Mouse (Mus musculus): ENCODE results near the gene Map1a. TPM values are rescaled to one million over a fixed set of nuclear protein-coding genes. Genes with fewer than 3 reads are reported as not detected.

The Map1a gene
- polyA plus RNA-seq, 1 experiment from 2014 or later, result 0.93 TPM

DNA sequence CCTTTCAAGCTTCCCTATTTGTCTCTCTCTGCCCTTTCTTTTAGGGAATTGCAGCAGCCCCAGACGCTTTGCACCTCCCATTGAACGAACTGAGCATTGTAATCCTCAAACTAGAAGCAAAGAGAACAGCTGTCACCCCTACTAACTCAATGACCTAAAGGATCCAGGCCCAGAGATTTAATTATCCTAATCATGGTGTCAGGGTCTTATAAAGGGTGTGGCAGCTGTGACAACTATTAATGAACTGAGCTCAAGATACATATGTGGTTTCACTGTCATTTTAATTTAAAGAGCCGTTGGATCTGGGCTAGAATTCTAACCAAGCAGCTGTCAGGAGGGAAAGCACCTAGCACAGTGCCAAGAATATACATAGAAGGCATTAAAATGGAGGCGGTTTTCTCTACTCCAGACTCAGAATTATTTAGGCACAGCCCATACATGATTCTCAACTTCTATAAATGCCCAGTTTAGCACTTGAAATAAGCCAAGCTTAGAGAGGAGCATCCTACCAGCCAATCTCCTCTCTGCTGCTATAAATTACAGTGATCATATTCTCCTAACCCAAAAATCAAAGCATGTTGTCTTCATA lies 17.4 kb upstream of the Map1a start:
- ATAC-seq (replicated peaks; ENCODE audit: low FRiP score, low read depth) (no peak), DNase-seq (ENCODE audit: low spot score) (no peak)
- peak overlapping the region; percentile 35; the same call in 1 of the 2 replicates for H3K9ac ChIP-seq (ENCODE audit: low read depth, low read length)
- H3K27me3 ChIP-seq (ENCODE audit: insufficient read depth, low read length), result no peaks in the 10 kb centered on the region
- peak overlapping the region; percentile 64 for H3K4me2 ChIP-seq (ENCODE audit: low read length)
- no peaks in the 10 kb centered on the region for H3K9me3 ChIP-seq (replicated peaks; ENCODE audit: low read length)
- no peak overlapping the region for H3K27ac ChIP-seq
- peaks cover 3% of the 10 kb centered on the region; the same call in 1 of the 2 replicates for H3K4me1 ChIP-seq (replicated peaks; ENCODE audit: insufficient read depth, low read length)
- 25% methylated on average over 4 of the region's 4 CpGs for WGBS
- no peak for TF ChIP-seq CTCF (IDR thresholded peaks at IDR 0.05; ENCODE audit: low read depth)
- peaks cover 13% of the 10 kb centered on the region; the same call in 1 of the 2 replicates for H3K36me3 ChIP-seq (ENCODE audit: insufficient read depth, low read length)
- H3K4me3 ChIP-seq (replicated peaks; ENCODE audit: low read depth, low read length), result peak overlapping the region; percentile 97

DNA sequence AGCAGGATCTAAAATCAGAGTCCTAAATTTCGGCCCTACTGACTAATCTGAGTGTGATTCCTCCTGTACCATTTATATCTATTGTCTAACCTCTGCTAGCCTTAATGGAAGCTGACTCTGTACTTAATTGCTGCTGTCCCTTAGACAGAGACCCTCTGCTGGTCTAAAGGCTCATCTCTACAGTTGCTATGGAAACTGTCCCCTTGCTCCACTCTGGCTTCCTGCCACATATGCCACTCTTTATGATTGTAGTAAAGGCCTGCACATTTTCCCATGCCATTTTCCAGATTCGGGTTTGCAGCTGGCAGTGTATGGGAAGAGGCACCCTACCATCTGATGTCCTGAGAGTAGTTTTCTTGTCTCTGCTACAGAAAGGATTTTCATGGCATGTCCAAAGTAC lies 1.6 kb upstream of the Map1a start:
- no peaks in the 10 kb centered on the region for H3K36me3 ChIP-seq (ENCODE audit: insufficient read depth, low read length)
- no peak for TF ChIP-seq CTCF (IDR thresholded peaks at IDR 0.05; ENCODE audit: low read depth)
- ATAC-seq (replicated peaks; ENCODE audit: low FRiP score, low read depth), result no peak
- no peaks in the 10 kb centered on the region for H3K9me3 ChIP-seq (replicated peaks; ENCODE audit: low read length)
- peaks cover 7% of the 10 kb centered on the region; the same call in 1 of the 2 replicates for H3K4me1 ChIP-seq (replicated peaks; ENCODE audit: insufficient read depth, low read length)
- no peak overlapping the region for H3K4me3 ChIP-seq (replicated peaks; ENCODE audit: low read depth, low read length)
- H3K4me2 ChIP-seq (ENCODE audit: low read length), result no peak overlapping the region
- DNase-seq (ENCODE audit: low spot score), result no peak
- H3K27ac ChIP-seq, result no peak overlapping the region
- peaks cover 7% of the 10 kb centered on the region for H3K27me3 ChIP-seq (ENCODE audit: insufficient read depth, low read length)
- no peak overlapping the region for H3K9ac ChIP-seq (ENCODE audit: low read depth, low read length)
- WGBS, result 80% methylated on average over 2 of the region's 2 CpGs

DNA sequence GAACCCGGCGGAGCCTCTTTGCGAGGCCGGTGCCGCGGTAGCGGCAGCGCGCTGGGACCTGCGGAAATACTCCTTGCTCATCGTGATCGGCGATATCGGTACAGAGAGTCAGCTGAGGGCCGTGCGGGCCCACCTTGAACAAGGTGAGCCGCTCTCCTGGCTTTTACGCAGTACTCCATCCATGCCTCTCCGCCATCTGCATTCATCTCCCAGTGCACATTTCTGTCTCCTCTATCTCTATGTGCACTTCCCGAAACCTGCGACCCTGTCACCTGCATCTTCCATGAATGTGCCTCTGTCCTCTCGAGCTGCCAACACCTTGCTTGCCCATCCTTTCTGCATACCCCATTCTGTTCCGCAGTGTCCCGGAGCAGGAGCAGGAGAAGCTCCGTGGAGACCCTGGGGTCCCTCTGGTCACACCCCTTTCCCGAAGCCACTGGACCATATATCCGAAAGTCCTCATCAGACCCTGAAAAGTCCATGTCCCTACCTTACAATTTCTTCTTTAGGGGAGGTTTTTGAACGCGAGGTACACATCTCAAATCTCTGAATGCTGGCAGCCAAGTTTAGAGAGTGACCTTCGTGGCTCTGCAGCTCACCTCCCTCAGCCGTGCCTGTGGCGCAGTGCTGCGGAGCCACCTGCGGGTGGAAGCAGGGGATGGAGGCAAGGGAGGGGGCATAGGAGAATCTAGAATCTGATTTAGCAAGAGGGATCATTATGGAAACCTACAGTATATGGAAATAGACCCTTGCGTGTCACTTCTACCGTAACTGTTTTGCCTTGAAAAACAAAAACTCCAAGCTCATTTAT lies 535 bp downstream of the Map1a start:
- no peak overlapping the region for H3K9ac ChIP-seq (ENCODE audit: low read depth, low read length)
- H3K27me3 ChIP-seq (ENCODE audit: insufficient read depth, low read length), result peaks cover 7% of the 10 kb centered on the region
- DNase-seq (ENCODE audit: low spot score), result no peak
- H3K27ac ChIP-seq, result no peak overlapping the region
- peak overlapping the region; percentile 45 for H3K4me3 ChIP-seq (replicated peaks; ENCODE audit: low read depth, low read length)
- H3K4me2 ChIP-seq (ENCODE audit: low read length), result peak overlapping the region; percentile 82
- H3K4me1 ChIP-seq (replicated peaks; ENCODE audit: insufficient read depth, low read length), result peaks cover 17% of the 10 kb centered on the region
- 4% methylated on average over 36 of the region's 36 CpGs for WGBS
- TF ChIP-seq CTCF (IDR thresholded peaks at IDR 0.05; ENCODE audit: low read depth), result peak; percentile 41
- H3K9me3 ChIP-seq (replicated peaks; ENCODE audit: low read length), result no peaks in the 10 kb centered on the region
- H3K36me3 ChIP-seq (ENCODE audit: insufficient read depth, low read length), result no peaks in the 10 kb centered on the region
- peak; percentile 19; the same call in 1 of the 2 replicates for ATAC-seq (replicated peaks; ENCODE audit: low FRiP score, low read depth)

DNA sequence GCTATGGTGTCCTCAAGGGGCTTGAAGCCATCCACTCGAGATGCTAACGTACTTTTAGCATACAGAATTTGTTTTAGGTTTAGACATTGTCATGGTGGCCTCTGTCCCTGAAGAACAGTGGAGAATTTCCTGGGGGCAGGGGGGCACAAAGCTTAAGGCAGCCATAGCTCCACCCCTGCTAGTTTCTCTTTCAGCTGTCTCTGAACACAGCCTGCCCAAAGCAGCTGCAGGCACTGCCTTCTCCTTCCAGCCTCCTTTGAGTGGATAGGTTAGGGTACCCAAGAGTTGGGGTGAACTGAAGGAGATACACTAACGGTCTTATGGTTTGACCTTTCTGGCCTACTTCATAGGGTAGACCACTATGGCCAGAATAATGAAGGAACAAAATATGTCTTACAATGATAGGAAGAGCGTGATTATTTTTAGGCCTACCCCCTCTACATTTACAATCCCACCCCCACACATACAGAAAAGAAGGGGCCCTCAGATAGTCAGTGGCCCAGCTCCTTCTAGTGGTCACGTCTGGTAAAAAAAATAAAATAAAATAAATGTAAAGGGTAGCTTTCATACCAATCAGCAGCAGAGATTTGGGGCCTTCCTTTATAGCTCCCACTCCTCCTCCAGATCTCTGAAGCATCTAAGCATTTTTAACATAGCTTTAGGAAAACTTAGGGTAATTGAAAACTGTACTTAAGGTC lies 3.1 kb downstream of the Map1a start:
- Histone ChIP-seq H3K27me3 (ENCODE audit: insufficient read depth, low read length) (peaks cover 12% of the 10 kb centered on the region), H3K36me3 (ENCODE audit: insufficient read depth, low read length) (no peaks in the 10 kb centered on the region), H3K9me3 (replicated peaks; ENCODE audit: low read length) (no peaks in the 10 kb centered on the region), H3K4me3 (replicated peaks; ENCODE audit: low read depth, low read length) (no peak overlapping the region), H3K9ac (ENCODE audit: low read depth, low read length) (no peak overlapping the region), H3K27ac (no peak overlapping the region), H3K4me2 (ENCODE audit: low read length) (no peak overlapping the region), H3K4me1 (replicated peaks; ENCODE audit: insufficient read depth, low read length) (peaks cover 18% of the 10 kb centered on the region)
- no peak for ATAC-seq (replicated peaks; ENCODE audit: low FRiP score, low read depth)
- WGBS, result 75% methylated on average over 5 of the region's 5 CpGs
- 0 out of 2 replicates have a peak, but pooled peaks have one; percentile 27 for TF ChIP-seq CTCF (IDR thresholded peaks at IDR 0.05; ENCODE audit: low read depth)
- DNase-seq (ENCODE audit: low spot score), result no peak

DNA sequence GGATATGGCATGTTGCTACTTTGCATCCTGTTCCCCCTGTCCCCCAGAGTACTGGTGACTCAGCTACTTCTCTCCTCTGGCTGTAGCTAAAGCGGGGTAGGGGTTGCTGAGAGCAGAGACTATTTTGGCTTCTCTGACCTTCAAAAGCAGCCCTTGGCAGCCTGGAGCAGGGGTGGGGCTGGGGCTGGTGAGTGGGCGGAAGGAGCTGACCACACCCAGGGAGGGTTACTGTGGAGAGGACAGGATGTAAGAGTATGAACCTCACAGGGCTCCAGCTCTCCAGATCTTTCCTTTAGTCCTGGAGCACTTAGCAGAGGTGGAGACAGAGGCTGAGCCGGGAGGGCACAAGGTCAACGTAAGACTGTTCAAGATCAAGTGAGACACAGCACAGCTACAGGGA lies 4.8 kb downstream of the Map1a start:
- DNase-seq (ENCODE audit: low spot score), result no peak
- no peak overlapping the region for H3K4me3 ChIP-seq (replicated peaks; ENCODE audit: low read depth, low read length)

More for the DNA sequence above, 4.8 kb downstream of the Map1a start:
- TF ChIP-seq CTCF (IDR thresholded peaks at IDR 0.05; ENCODE audit: low read depth), result no peak
- H3K27ac ChIP-seq, result no peak overlapping the region; the same call in 1 of the 2 replicates
- WGBS, result 29% methylated on average over 4 of the region's 4 CpGs
- H3K4me2 ChIP-seq (ENCODE audit: low read length), result peak overlapping the region; percentile 63
- H3K9ac ChIP-seq (ENCODE audit: low read depth, low read length), result no peak overlapping the region
- peaks cover 12% of the 10 kb centered on the region for H3K27me3 ChIP-seq (ENCODE audit: insufficient read depth, low read length)
- peaks cover 18% of the 10 kb centered on the region for H3K4me1 ChIP-seq (replicated peaks; ENCODE audit: insufficient read depth, low read length)
- no peaks in the 10 kb centered on the region for H3K9me3 ChIP-seq (replicated peaks; ENCODE audit: low read length)
- H3K36me3 ChIP-seq (ENCODE audit: insufficient read depth, low read length), result no peaks in the 10 kb centered on the region
- ATAC-seq (replicated peaks; ENCODE audit: low FRiP score, low read depth), result no peak

Data from kidney, postnatal 0 days (tissue).